Mouse (Mus musculus) adrenal gland, postnatal 14 days (tissue): ENCODE results near the gene Yeats2. TPM values are rescaled to one million over a fixed set of nuclear protein-coding genes. Genes with fewer than 3 reads are reported as not detected.
"Not testable (repeated sequence)": the region's sequence is repeated elsewhere in the genome, so short reads cannot be mapped to it uniquely, and the experiment has no call there.

Experiments
- DNase-seq: peaks from one replicate; pipeline ENCODE4 v3.0.0; 2021; ENCODE audit warnings: mixed read lengths
- long read RNA-seq, 2 experiments: library from polyadenylated mRNA; stranded (forward); transcript quantifications; one replicate each; pipeline ENCODE4 v2.0.0; 2021
- total RNA-seq: library from RNA; stranded (reverse); gene quantifications from 2 replicates; pipeline ENCODE4 v1.2.3, GENCODE M21; 2021

The Yeats2 gene
- total RNA-seq = 32.2 and 40.0 TPM in 2 replicates
- long read RNA-seq, experiment 1, full-length matches to known transcripts = 3 of 13 reads
- long read RNA-seq, experiment 1, partial matches to known transcripts = 3 of 13 reads
- long read RNA-seq, experiment 1, other reads (novel, unspliced or antisense) = 7 of 13 reads
- long read RNA-seq, experiment 2, full-length matches to known transcripts = 1 of 9 reads
- long read RNA-seq, experiment 2, partial matches to known transcripts = 4 of 9 reads
- long read RNA-seq, experiment 2, other reads (novel, unspliced or antisense) = 4 of 9 reads

DNA sequence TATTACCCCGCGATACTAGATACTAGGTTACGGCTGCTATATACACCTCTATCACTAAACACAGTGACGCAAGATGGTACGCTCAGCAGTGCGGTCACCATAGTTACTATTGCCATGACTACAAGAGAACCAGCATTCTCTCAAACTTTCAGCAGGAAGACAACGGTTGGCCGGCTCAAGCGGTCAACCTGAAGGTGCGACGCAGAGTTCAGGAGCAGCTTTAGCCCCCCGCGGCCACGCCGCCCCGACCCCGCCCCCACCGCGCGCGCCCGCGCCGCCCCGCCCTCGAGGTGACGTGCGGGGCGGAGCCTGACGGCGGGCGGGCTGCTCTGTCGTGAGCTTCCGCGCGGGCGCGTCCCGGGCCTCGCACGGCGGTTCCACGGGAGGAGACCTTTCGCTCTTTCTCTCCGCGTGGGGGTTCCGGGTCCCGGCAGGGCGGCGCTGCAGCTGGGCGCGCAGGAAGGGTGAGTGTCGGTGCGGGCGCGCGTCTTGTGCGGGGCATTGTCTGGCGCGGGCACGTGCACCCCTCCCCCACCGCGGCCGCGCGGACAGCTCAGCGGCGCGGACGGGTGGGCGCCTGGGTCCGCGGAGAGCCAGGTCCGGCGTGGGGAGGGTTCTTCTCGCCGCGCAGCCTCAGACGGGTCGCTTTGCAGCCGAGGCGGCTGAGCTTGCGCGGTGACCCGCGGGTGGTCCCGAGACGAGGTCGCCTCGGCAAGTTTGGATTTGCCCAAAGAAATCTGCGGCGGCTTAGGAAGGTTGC is at the start of gene Yeats2:
TSS of gene Yeats2 (plus strand) at position 292 of the 760 bp plus-strand sequence.
- peak; percentile 87 for DNase-seq

- no peak for DNase-seq
Observed at GRCm38 (mm10) chr16:20095966-20096365, 44.9 kb upstream of the Yeats2 start.

- DNase-seq = peak; percentile 96
Observed at GRCm38 (mm10) chr16:20097069-20097710, 43.7 kb upstream of the Yeats2 start, which contains the start of gene Klhl24. Klhl24 (plus strand) TSS chr16:20097542.

DNA sequence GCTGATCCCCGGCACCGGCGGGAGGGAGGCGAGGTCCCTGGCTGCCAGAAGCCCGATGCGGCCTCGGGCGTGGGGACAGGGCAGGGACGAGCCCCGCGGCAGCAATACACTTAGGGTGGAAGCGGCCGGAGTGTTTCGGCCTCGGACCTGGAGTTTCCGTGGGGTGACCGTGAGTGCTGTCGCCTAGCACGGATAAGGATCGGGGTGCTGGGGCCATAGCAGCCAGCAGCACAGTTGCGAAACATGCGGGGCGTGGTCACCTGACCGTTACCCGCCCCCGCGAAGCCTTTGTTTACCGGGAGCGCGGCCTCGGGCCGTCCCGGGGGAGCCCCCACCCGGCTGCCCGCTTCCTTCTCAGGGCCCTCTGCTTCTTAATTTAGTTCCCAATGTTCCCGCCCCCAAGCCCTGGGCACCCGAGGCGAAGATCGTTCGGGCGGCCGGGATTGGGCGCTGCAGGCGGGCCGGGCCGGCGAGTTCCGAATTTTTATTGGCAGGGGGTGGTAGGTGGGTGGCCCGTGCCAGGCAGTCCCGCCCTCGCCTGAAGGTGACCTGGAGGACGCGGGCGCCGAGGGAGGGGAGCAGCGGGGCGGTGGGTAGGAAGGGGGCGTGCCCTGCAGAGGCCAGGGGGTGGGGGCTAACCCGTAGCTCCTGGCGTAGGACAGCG is 43.0 kb upstream of the Yeats2 start:
- peak; percentile 98 for DNase-seq

DNA sequence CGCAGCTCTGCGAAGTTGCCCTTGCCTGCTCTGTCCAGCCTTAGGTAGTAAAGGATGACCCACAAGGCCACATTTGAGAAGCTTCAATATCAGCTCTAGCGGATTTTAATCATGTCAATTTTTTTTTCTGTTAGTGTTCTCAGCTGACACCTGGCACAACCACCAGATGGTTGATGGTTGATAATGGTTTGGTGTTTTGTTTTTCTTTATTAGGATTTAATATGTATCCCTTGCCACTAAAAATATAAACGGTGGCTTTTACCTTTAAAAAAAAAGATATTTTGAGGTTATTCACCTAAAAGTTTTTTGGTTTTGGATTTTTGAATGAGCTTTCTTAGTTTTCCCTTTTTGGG is 42.5 kb upstream of the Yeats2 start:
- DNase-seq = no peak

DNA sequence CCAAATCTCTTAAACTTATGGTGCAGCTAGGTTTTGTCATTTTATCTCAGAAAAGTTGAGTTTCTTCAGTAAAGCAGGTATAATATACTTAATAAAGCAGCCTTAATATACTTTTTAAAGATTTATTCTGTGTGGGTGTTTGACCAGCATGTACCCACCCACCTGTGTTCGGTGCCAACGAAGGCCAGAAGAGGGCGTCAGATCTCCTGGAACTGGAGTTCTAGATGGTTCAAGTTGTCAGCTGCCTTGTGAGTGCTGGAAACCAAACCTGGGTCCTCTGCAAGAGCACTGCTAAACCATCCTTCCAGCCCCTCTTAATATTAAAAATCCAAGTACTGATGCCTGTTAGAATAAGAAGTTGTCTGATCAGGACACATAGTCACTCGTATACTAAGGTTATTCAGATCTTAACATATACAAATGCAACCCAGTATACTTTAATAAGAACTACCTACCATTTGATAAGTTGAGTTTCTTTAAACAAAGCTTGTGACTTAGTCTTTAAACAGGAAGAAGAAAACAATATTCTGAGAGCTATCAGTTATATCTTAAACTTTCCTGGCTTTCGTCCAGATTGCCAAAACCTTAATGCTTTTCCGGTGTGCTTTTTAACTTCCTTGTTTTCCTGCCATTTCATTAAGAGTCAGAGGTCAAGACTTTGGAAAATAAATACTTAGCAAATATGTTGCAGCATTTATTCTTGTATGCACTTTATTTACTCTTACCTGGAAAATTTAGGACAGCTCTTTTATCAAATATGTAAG is 41.8 kb upstream of the Yeats2 start:
- peak; percentile 23 for DNase-seq

DNA sequence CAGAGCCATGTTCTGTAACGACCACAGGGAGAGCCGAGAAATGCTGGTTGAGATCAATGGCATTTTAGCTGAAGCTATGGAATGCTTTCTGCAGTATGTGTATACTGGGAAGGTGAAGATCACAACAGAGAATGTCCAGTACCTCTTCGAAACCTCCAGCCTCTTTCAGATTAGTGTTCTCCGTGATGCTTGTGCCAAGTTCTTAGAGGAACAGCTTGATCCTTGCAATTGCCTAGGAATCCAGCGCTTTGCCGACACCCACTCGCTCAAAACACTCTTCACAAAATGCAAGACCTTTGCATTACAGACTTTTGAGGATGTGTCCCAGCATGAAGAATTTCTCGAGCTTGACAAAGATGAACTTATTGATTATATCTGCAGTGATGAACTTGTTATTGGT is 33.9 kb upstream of the Yeats2 start:
- DNase-seq = no peak

GRCm38 (mm10) chr16:20108961-20109360 is 31.9 kb upstream of the Yeats2 start:
- no peak for DNase-seq

- DNase-seq = peak; percentile 21
Observed at GRCm38 (mm10) chr16:20112649-20113048, 28.2 kb upstream of the Yeats2 start.

DNA sequence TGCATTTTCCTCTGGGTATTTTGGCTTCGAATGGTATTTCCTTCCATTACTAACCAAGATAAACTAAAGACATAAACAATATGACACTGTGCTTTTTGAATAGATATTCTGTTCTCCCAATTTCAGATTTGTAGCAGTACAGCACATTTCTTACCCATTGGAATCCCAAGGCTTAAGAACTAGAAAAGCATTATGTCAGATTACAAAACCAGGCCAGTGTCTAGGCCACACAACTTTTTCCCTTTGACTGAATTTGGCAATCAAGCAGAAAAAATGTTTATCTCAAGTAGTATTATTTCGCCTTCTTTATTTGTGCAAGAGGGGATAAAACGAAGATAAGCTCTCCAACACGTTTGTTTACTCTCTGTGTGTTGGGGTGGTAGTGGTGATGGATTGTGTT is 24.8 kb upstream of the Yeats2 start:
- no peak for DNase-seq

GRCm38 (mm10) chr16:20126319-20126883 is 14.5 kb upstream of the Yeats2 start:
- DNase-seq = not testable (repeated sequence)

DNA sequence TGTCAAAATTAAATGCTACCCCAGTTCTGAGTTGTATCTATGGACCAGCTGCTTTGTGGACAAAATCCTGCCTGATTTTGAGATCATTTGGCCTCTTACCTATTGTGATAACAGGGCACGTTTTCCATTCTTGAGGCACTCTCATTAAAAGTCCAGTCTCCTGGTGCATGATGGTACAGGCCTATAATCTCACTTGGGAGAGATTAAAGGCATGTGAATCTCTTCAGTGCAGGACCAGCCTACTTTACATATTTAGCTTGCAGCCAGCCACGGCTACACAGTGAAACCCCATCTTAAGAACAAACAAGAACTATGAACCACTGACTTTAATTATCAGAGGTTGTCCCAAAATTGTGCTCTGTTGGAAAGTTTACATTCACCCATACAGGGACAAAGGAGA is 10.5 kb upstream of the Yeats2 start:
- DNase-seq = no peak

GRCm38 (mm10) chr16:20144568-20144967 is 3.7 kb downstream of the Yeats2 start:
- DNase-seq = no peak

- peak; percentile 60 for DNase-seq
Observed at GRCm38 (mm10) chr16:20151991-20152390, 11.1 kb downstream of the Yeats2 start.

DNA sequence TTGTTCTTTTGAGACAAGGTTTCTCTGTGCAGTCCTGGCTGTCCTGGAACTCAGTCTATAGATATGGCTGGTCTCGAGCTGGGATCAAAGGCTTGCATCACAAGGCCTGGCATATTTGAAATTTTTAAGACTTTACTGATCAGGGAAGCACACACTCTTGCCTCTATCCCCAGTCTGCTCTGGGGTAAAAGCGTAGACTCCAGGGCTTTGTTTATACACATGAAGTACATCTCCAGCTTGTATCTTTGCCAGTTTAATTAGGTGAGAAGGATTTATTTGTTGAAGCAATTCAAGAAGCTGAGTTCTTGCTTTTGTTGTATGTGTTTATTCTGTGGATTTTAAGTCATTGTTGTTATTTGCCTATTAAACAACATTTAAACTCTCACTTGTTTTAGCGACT is 12.9 kb downstream of the Yeats2 start:
- DNase-seq = no peak

DNA sequence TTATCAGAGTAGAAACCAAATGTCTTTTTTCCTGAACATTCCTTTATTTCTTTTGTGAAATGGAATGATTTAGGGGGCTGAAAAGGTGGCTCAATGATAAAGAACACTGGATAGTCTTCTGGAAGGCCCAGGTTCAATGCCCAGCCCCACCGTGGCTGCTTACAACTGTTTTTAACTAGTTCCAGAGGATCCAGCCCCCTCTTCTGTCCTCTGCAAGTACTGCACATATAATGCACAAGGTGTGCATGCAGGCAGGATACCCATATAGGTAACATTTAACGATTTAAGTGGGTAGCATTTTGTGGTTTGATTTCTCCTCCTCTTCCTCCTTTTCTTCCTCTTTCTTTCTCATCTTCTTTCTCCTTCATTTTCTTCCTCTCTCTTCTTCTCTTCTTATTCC is 19.3 kb downstream of the Yeats2 start:
- no peak for DNase-seq

DNA sequence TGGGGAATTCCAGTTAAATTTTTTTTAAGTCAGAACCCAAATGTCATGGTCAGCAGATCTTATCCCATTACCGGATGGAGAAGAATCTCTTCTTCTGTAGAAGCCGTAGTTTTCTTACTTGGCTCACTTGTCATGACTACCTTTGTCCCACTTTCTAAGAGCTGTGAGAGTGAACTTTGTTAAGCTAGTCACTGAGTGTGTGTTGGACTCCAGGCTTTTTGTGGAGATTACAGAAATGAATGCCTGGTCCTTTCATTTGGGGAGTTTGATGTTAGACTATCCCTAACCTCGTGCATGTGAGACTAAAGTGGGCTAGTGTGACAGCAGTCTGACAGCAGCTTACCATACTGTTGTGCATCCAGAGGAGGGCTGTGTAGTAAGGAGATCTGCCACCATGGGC is 28.2 kb downstream of the Yeats2 start:
- no peak for DNase-seq

DNA sequence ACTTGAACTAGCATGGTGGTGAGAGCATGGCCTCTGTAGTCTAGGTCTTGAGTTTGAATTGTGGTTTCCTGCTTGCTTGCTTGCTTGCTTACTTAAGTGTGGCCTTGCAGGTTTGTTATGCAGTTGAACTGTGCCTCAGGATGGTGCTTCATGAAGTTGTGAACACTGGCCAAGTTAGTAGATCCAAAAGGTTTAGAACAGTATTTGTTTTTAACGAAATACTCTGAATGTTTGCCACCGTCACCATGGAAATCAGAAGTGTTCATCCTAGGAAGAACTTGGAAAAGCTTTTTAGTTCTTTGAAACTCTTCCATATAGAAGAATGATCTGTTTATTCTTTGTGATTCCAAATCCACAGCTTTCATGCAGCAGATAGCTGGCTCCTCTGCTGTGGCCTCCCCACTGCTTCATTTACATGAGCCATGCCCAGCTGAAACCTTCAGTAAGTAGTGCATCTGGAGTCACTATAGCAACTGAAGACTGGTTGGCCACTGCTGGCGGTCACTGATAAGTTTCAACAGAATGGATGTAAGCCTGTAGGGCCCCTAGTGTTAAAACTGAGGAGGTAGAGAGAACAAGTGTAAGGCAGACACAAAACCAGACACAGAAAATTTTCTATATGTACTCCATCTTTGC is 28.7 kb downstream of the Yeats2 start:
- DNase-seq = peak; percentile 21

GRCm38 (mm10) chr16:20179406-20180175 is 38.7 kb downstream of the Yeats2 start:
- DNase-seq = no peak

DNA sequence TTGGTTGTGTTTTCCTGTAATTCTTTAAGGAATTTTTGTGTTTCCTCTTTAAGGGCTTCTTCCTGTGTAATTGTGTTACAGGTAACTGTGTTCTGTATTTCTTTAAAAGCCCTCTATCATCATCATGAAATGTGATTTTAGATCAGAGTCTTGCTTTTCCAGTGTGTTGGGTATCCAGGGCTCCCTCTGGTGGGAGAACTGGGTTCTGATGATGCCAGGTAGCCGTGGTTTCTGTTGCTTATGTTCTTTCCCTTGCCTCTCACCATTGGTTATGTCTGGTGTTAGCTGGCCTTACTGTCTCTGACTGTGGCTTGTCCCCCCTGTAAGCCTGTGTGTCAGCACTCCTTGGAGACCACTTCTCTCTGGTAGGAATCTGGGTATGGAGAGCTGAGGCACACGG is 44.5 kb downstream of the Yeats2 start:
- DNase-seq = peak; percentile 20
